Mouse (Mus musculus): ENCODE data around the gene Gm5089.

Gene Gm5089

GRCm38 (mm10) chr14:122477971-122478573, 27.2 kb upstream of the Gm5089 start:
- no peak for DNase-seq (ENCODE audit: low spot score)

GRCm38 (mm10) chr14:122477261-122477671, 26.4 kb upstream of the Gm5089 start:
- DNase-seq (ENCODE audit: low spot score), result no peak

- DNase-seq (ENCODE audit: low spot score), result no peak
Measured at GRCm38 (mm10) chr14:122476822-122477215, 25.9 kb upstream of the Gm5089 start.

GRCm38 (mm10) chr14:122476041-122476821, 25.3 kb upstream of the Gm5089 start:
- no peak for DNase-seq (ENCODE audit: low spot score)

GRCm38 (mm10) chr14:122475557-122476040, 24.7 kb upstream of the Gm5089 start:
- no peak for DNase-seq (ENCODE audit: low spot score)

GRCm38 (mm10) chr14:122474891-122475556, 24.1 kb upstream of the Gm5089 start, which contains the start of gene Zic2:
Gene Zic2, plus strand, starts transcription at chr14:122475435.
- no peak for DNase-seq (ENCODE audit: low spot score)

- DNase-seq (ENCODE audit: low spot score), result no peak
Measured at GRCm38 (mm10) chr14:122474041-122474890, 23.4 kb upstream of the Gm5089 start.

GRCm38 (mm10) chr14:122473211-122473751, 22.4 kb upstream of the Gm5089 start:
- DNase-seq (ENCODE audit: low spot score), result no peak

GRCm38 (mm10) chr14:122472647-122473046, 21.7 kb upstream of the Gm5089 start:
- no peak for DNase-seq (ENCODE audit: low spot score)

- DNase-seq (ENCODE audit: low spot score), result no peak
Measured at GRCm38 (mm10) chr14:122472161-122472560, 21.2 kb upstream of the Gm5089 start.

- no peak for DNase-seq (ENCODE audit: low spot score)
Measured at GRCm38 (mm10) chr14:122471449-122472085, 20.7 kb upstream of the Gm5089 start.

- DNase-seq (ENCODE audit: low spot score), result no peak
Measured at GRCm38 (mm10) chr14:122468971-122469755, 18.2 kb upstream of the Gm5089 start.

GRCm38 (mm10) chr14:122467926-122468841, 17.3 kb upstream of the Gm5089 start:
- no peak for DNase-seq (ENCODE audit: low spot score)

- no peak for DNase-seq (ENCODE audit: low spot score)
Measured at GRCm38 (mm10) chr14:122466756-122467362, 15.9 kb upstream of the Gm5089 start.

- no peak for DNase-seq (ENCODE audit: low spot score)
Measured at GRCm38 (mm10) chr14:122465931-122466490, 15.1 kb upstream of the Gm5089 start.

GRCm38 (mm10) chr14:122464763-122465741, 14.1 kb upstream of the Gm5089 start, which contains the start of gene Zic5:
Gene Zic5, minus strand, starts transcription at chr14:122465677.
- DNase-seq (ENCODE audit: low spot score), result no peak

- DNase-seq (ENCODE audit: low spot score), result no peak
Measured at GRCm38 (mm10) chr14:122464351-122464762, 13.4 kb upstream of the Gm5089 start.
